Mouse (Mus musculus): ENCODE results near the gene Pde4d. TPM values are rescaled to one million over a fixed set of nuclear protein-coding genes. Genes with fewer than 3 reads are reported as not detected.

Gene Pde4d
- polyA plus RNA-seq, 1 experiment from 2014 or later: 14.6 TPM

DNA sequence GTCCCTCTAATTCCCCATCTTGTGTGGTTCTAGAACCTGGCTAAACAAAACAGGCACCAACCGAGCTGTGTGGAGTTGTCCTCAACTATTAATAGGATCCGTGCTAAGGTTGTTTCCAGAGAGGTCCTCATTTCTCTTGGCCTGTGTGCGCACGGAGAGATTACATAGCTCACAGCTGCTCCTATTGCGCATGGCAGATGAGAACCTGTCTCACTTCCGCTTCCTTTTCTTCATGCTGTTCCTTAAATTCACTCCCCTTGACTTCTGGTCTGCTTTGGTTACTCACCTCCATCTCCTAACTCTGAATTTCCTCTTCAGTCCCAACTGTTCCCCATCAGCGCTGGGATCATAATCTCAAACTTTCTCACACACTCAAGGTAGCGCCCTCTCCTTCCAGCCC is 956.6 kb downstream of the Pde4d start:
- no peaks in the 10 kb centered on the region for H3K9me3 ChIP-seq (replicated peaks; ENCODE audit: control insufficient read depth, low read length)
- no peaks in the 10 kb centered on the region for H3K4me1 ChIP-seq (ENCODE audit: control insufficient read depth, insufficient read depth, low read length)
- ATAC-seq (replicated peaks; ENCODE audit: insufficient number of reproducible peaks, low FRiP score, low TSS enrichment, low read depth) (no peak), DNase-seq (ENCODE audit: low spot score) (no peak)
- H3K27ac ChIP-seq (replicated peaks; ENCODE audit: low read depth, low read length): no peak overlapping the region
- 90% methylated on average over 8 of the region's 8 CpGs for WGBS
- no peak overlapping the region for H3K9ac ChIP-seq (replicated peaks; ENCODE audit: low read length)
- no peaks in the 10 kb centered on the region for H3K36me3 ChIP-seq (replicated peaks; ENCODE audit: control insufficient read depth, insufficient read depth, low read depth, low read length)
- H3K27me3 ChIP-seq (ENCODE audit: control insufficient read depth, insufficient read depth, low read length): no peaks in the 10 kb centered on the region
- no peak overlapping the region for H3K4me2 ChIP-seq (ENCODE audit: low read depth, low read length)
- no peak overlapping the region for H3K4me3 ChIP-seq (ENCODE audit: low read depth, low read length)

DNA sequence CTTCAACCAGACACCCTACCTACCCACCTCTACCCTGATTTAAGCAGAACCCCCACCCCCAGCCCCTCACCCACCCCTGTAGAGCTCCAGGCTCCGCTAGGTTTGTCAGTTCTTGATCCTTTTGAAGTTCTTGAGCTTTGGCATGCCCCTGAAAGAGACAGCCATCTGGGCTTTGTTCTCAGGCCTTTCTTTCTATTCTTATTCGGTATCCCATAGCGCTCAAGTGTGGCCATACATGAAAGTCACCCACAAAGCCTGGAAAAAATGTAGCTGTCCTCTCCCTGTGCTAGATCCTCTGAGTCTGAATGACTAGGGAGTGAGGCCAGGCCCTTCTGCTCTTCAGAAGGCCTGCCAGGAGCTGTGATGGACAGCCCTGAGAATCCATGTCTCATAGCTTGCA is 957.6 kb downstream of the Pde4d start:
- H3K36me3 ChIP-seq (replicated peaks; ENCODE audit: control insufficient read depth, insufficient read depth, low read depth, low read length): no peaks in the 10 kb centered on the region
- H3K27me3 ChIP-seq (ENCODE audit: control insufficient read depth, insufficient read depth, low read length): no peaks in the 10 kb centered on the region
- 74% methylated on average over 3 of the region's 3 CpGs for WGBS
- ATAC-seq (replicated peaks; ENCODE audit: insufficient number of reproducible peaks, low FRiP score, low TSS enrichment, low read depth) (no peak), DNase-seq (ENCODE audit: low spot score) (no peak)
- H3K4me3 ChIP-seq (ENCODE audit: low read depth, low read length): no peak overlapping the region
- no peak overlapping the region for H3K9ac ChIP-seq (replicated peaks; ENCODE audit: low read length)
- H3K9me3 ChIP-seq (replicated peaks; ENCODE audit: control insufficient read depth, low read length): no peaks in the 10 kb centered on the region
- no peak overlapping the region for H3K4me2 ChIP-seq (ENCODE audit: low read depth, low read length)
- H3K4me1 ChIP-seq (ENCODE audit: control insufficient read depth, insufficient read depth, low read length): no peaks in the 10 kb centered on the region
- H3K27ac ChIP-seq (replicated peaks; ENCODE audit: low read depth, low read length): no peak overlapping the region

DNA sequence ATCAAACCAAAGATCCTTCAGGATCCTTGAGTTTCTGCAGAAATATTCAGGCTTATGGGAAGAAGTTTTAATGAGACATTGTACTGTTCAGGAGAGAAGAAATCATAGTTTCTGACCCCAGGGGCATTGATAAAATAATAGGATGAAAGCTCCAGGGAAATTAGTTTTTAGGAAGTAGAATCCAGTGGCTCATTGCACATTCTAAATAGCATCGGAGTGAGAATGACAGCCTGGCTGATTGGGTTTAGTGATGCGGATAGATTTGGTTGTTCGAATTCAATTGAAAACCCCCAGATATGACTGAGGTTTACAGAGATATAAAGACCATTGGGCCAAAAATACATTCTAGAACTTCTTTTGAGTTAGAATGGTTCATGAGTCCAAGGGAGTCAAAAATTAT is 970.7 kb downstream of the Pde4d start:
- Histone ChIP-seq H3K36me3 (replicated peaks; ENCODE audit: control insufficient read depth, insufficient read depth, low read depth, low read length) (no peaks in the 10 kb centered on the region), H3K9ac (replicated peaks; ENCODE audit: low read length) (no peak overlapping the region), H3K4me1 (ENCODE audit: control insufficient read depth, insufficient read depth, low read length) (no peaks in the 10 kb centered on the region), H3K27me3 (ENCODE audit: control insufficient read depth, insufficient read depth, low read length) (no peaks in the 10 kb centered on the region), H3K4me2 (ENCODE audit: low read depth, low read length) (no peak overlapping the region), H3K27ac (replicated peaks; ENCODE audit: low read depth, low read length) (no peak overlapping the region), H3K4me3 (ENCODE audit: low read depth, low read length) (no peak overlapping the region), H3K9me3 (replicated peaks; ENCODE audit: control insufficient read depth, low read length) (no peaks in the 10 kb centered on the region)
- DNase-seq (ENCODE audit: low spot score) (no peak), ATAC-seq (replicated peaks; ENCODE audit: insufficient number of reproducible peaks, low FRiP score, low TSS enrichment, low read depth) (no peak)
- WGBS: 88% methylated on average over 3 of the region's 3 CpGs

DNA sequence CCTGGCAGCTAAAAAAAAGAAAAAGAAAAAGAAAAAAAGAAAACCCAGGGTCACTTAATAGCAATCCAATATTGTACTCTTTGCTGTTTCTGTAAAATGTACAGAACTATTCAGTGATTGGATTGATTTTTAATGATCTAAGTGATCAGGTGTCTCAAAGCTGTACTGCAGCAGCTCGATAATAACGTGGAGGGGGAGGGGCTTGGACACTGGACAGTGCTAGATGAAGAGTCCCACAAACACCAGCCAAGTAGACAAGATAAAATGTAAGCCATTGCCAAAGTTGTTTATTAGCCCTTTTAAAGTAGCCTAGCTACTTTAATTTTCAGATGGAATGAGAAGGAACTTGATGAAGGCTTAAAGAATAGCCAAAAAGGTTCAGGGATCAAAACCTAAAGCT is 975.2 kb downstream of the Pde4d start:
- no peaks in the 10 kb centered on the region for H3K9me3 ChIP-seq (replicated peaks; ENCODE audit: control insufficient read depth, low read length)
- no peak for DNase-seq (ENCODE audit: low spot score)
- H3K9ac ChIP-seq (replicated peaks; ENCODE audit: low read length): no peak overlapping the region
- no peaks in the 10 kb centered on the region for H3K4me1 ChIP-seq (ENCODE audit: control insufficient read depth, insufficient read depth, low read length)
- no peak overlapping the region for H3K4me3 ChIP-seq (ENCODE audit: low read depth, low read length)
- no peaks in the 10 kb centered on the region for H3K36me3 ChIP-seq (replicated peaks; ENCODE audit: control insufficient read depth, insufficient read depth, low read depth, low read length)
- no peak overlapping the region for H3K4me2 ChIP-seq (ENCODE audit: low read depth, low read length)
- H3K27me3 ChIP-seq (ENCODE audit: control insufficient read depth, insufficient read depth, low read length): no peaks in the 10 kb centered on the region
- no peak for ATAC-seq (replicated peaks; ENCODE audit: insufficient number of reproducible peaks, low FRiP score, low TSS enrichment, low read depth)
- WGBS: 67% methylated on average over 2 of the region's 2 CpGs
- H3K27ac ChIP-seq (replicated peaks; ENCODE audit: low read depth, low read length): no peak overlapping the region

DNA sequence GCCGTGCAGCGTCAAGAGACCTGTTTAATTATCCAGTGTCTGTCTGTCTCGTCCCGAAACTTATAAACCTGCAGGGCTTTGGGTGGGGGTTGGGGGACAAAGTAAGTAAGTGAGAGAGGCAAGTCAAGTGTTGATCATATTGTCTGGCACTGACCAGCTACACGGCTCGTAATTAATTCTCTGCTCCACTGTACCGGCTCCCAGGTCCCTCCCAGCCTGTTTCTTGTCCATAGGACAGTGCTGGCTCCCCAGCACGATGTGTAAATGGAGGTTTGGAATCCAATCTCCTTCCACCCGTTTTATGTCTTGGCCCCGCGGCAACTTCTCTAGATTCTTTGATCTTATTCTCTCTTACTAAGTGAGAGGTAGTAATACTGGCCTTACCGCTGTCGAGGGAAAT is 975.8 kb downstream of the Pde4d start:
- H3K27me3 ChIP-seq (ENCODE audit: control insufficient read depth, insufficient read depth, low read length): no peaks in the 10 kb centered on the region
- H3K9ac ChIP-seq (replicated peaks; ENCODE audit: low read length): no peak overlapping the region
- H3K9me3 ChIP-seq (replicated peaks; ENCODE audit: control insufficient read depth, low read length): no peaks in the 10 kb centered on the region
- H3K36me3 ChIP-seq (replicated peaks; ENCODE audit: control insufficient read depth, insufficient read depth, low read depth, low read length): no peaks in the 10 kb centered on the region
- ATAC-seq (replicated peaks; ENCODE audit: insufficient number of reproducible peaks, low FRiP score, low TSS enrichment, low read depth): no peak
- no peak for DNase-seq (ENCODE audit: low spot score)
- WGBS: 84% methylated on average over 13 of the region's 13 CpGs
- no peak overlapping the region for H3K27ac ChIP-seq (replicated peaks; ENCODE audit: low read depth, low read length)
- H3K4me2 ChIP-seq (ENCODE audit: low read depth, low read length): no peak overlapping the region
- H3K4me3 ChIP-seq (ENCODE audit: low read depth, low read length): no peak overlapping the region
- no peaks in the 10 kb centered on the region for H3K4me1 ChIP-seq (ENCODE audit: control insufficient read depth, insufficient read depth, low read length)

DNA sequence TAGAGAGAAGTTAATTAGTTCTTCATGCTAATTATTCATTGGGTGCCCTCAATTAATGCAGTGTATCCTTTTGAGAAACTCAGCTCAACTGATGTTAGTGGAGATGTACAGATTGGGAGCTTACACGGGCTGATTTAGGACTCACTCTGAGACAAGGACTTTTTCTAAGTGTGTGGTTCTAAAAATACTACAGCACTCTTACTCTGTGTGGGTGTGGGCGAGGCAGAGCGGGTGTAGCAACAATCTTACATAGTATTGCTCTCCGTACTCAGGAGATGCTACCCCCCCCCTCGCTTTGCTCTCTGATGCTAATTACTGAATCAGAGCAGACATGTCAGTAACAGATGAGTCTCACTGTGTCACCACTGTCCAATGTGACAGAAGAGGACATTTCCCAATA is 976.3 kb downstream of the Pde4d start:
- Histone ChIP-seq H3K4me2 (ENCODE audit: low read depth, low read length) (no peak overlapping the region), H3K9ac (replicated peaks; ENCODE audit: low read length) (no peak overlapping the region), H3K9me3 (replicated peaks; ENCODE audit: control insufficient read depth, low read length) (no peaks in the 10 kb centered on the region), H3K27me3 (ENCODE audit: control insufficient read depth, insufficient read depth, low read length) (no peaks in the 10 kb centered on the region), H3K4me3 (ENCODE audit: low read depth, low read length) (no peak overlapping the region), H3K36me3 (replicated peaks; ENCODE audit: control insufficient read depth, insufficient read depth, low read depth, low read length) (no peaks in the 10 kb centered on the region), H3K4me1 (ENCODE audit: control insufficient read depth, insufficient read depth, low read length) (no peaks in the 10 kb centered on the region), H3K27ac (replicated peaks; ENCODE audit: low read depth, low read length) (no peak overlapping the region)
- DNase-seq (ENCODE audit: low spot score) (no peak), ATAC-seq (replicated peaks; ENCODE audit: insufficient number of reproducible peaks, low FRiP score, low TSS enrichment, low read depth) (no peak)
- 87% methylated on average over 5 of the region's 5 CpGs for WGBS

DNA sequence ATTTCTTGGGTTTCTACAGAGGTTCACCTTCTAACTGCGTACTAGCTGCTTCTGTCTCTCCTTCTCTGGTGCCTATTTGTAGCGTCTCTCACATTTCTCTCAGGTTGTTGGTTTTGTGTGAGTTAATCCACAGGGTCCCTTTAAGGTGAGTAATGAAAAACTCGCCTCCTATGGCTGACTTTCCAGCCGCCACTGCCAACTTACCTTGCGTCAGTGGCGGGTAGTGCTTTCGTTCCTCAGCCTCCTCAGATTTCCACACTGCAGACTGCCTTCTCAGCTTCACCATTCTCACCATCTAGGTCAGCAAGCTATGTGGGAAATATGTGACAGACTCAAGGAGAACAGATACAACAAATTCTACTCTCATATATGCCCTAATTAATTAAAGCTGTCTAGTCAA is 977.8 kb downstream of the Pde4d start:
- WGBS: 75% methylated on average over 7 of the region's 7 CpGs

DNA sequence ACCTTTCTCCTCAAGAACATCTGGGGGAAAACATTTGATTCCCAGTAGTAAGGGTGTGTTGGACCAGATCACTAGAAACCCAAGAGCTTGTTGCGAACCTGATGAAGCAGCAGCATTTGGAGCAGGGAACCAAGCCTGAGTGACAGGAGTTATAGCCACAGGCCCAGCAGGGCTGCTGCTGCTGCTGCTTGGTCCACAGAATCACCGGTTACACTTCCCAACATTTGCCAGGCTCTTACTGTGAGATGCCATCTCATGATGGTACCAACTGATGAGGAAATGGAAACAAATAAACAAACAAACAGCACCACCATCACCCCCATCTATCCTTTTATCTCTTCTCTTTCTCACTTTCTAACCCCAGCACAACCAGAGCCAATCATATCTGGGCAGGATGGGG is 979.8 kb downstream of the Pde4d start:
- 90% methylated on average over 2 of the region's 2 CpGs for WGBS
- Histone ChIP-seq H3K27me3 (ENCODE audit: control insufficient read depth, insufficient read depth, low read length) (no peaks in the 10 kb centered on the region), H3K9me3 (replicated peaks; ENCODE audit: control insufficient read depth, low read length) (no peaks in the 10 kb centered on the region), H3K9ac (replicated peaks; ENCODE audit: low read length) (no peak overlapping the region), H3K27ac (replicated peaks; ENCODE audit: low read depth, low read length) (no peak overlapping the region), H3K4me1 (ENCODE audit: control insufficient read depth, insufficient read depth, low read length) (no peaks in the 10 kb centered on the region), H3K4me2 (ENCODE audit: low read depth, low read length) (no peak overlapping the region), H3K4me3 (ENCODE audit: low read depth, low read length) (no peak overlapping the region), H3K36me3 (replicated peaks; ENCODE audit: control insufficient read depth, insufficient read depth, low read depth, low read length) (no peaks in the 10 kb centered on the region)
- DNase-seq (ENCODE audit: low spot score): no peak
- ATAC-seq (replicated peaks; ENCODE audit: insufficient number of reproducible peaks, low FRiP score, low TSS enrichment, low read depth): no peak

More for the DNA sequence above, 977.8 kb downstream of the Pde4d start:
- Histone ChIP-seq H3K4me3 (ENCODE audit: low read depth, low read length) (no peak overlapping the region), H3K36me3 (replicated peaks; ENCODE audit: control insufficient read depth, insufficient read depth, low read depth, low read length) (no peaks in the 10 kb centered on the region), H3K9ac (replicated peaks; ENCODE audit: low read length) (no peak overlapping the region), H3K9me3 (replicated peaks; ENCODE audit: control insufficient read depth, low read length) (no peaks in the 10 kb centered on the region), H3K27me3 (ENCODE audit: control insufficient read depth, insufficient read depth, low read length) (no peaks in the 10 kb centered on the region), H3K4me2 (ENCODE audit: low read depth, low read length) (no peak overlapping the region), H3K27ac (replicated peaks; ENCODE audit: low read depth, low read length) (no peak overlapping the region), H3K4me1 (ENCODE audit: control insufficient read depth, insufficient read depth, low read length) (no peaks in the 10 kb centered on the region)
- no peak for DNase-seq (ENCODE audit: low spot score)
- ATAC-seq (replicated peaks; ENCODE audit: insufficient number of reproducible peaks, low FRiP score, low TSS enrichment, low read depth): no peak

Data from embryonic facial prominence, embryonic 11.5 days (tissue).